Mouse (Mus musculus) midbrain, embryonic 11.5 days (tissue): ENCODE data around the gene 2310033P09Rik. TPM values are rescaled to one million over a fixed set of nuclear protein-coding genes. Genes with fewer than 3 reads are reported as not detected.

Source experiments
- ATAC-seq: fragments of 200-750 bp; cut with Nextera tagmentation; 2 replicates; pipeline ENCODE4 v1.8.0; 2017; ENCODE audit warnings: moderate TSS enrichment, moderate library complexity; ENCODE audit not compliant: low FRiP score
- DNase-seq: peaks from one replicate; pipeline ENCODE4 v3.0.0; 2015; ENCODE audit warnings: low spot score; ENCODE audit errors: missing footprints
- H3K27ac ChIP-seq: fragments of 300-500 bp; sonication (generic); 2 replicates; pipeline ENCODE4 v1.5.1; 2014; ENCODE audit warnings: low read depth, low read length
- H3K27me3 ChIP-seq: fragments of 300-500 bp; sonication (generic); 2 replicates; pipeline ENCODE4 v1.6.1; 2014; ENCODE audit warnings: mild to moderate bottlenecking, low read length, moderate library complexity, mixed read lengths; ENCODE audit not compliant: control insufficient read depth, insufficient read depth
- H3K36me3 ChIP-seq: fragments of 300-500 bp; sonication (generic); 2 replicates; pipeline ENCODE4 v1.6.1; 2014; ENCODE audit warnings: mild to moderate bottlenecking, low read length, moderate library complexity, mixed read lengths; ENCODE audit not compliant: control insufficient read depth, insufficient read depth
- H3K4me1 ChIP-seq: fragments of 300-500 bp; sonication (generic); 2 replicates; pipeline ENCODE4 v1.6.1; 2014; ENCODE audit warnings: low read length; ENCODE audit not compliant: control insufficient read depth, insufficient read depth
- H3K4me2 ChIP-seq: fragments of 300-500 bp; sonication (generic); 2 replicates; pipeline ENCODE4 v1.6.1; 2014; ENCODE audit warnings: mild to moderate bottlenecking, moderate library complexity
- H3K4me3 ChIP-seq: fragments of 300-500 bp; sonication (generic); 2 replicates; pipeline ENCODE4 v1.5.1; 2014; ENCODE audit warnings: low read depth, low read length
- H3K9ac ChIP-seq: fragments of 300-500 bp; sonication (generic); 2 replicates; pipeline ENCODE4 v1.6.1; 2014; ENCODE audit warnings: low read length
- H3K9me3 ChIP-seq: fragments of 300-500 bp; sonication (generic); 2 replicates; pipeline ENCODE4 v1.6.1; 2016; ENCODE audit warnings: low read length; ENCODE audit not compliant: control insufficient read depth
- WGBS: fragments of 180-500 bp; shearing (Covaris S2); extraction: QIAGEN DNeasy Blood & Tissue Kit; methylation state at CpG from one replicate; pipeline ENCODE4 v1.1.7; 2014; 5-methylcytosine and 5-hydroxymethylcytosine counted together
- polyA plus RNA-seq: library from polyadenylated mRNA; unstranded; fragments of >200 nt; fragmentation: Nextera tagmentation; extraction: Ambion mirVana; gene quantifications from 2 replicates; pipeline ENCODE4 v1.2.1, GENCODE M21; 2014

Gene 2310033P09Rik
- polyA plus RNA-seq, 1 experiment from 2014 or later, result 42.0 TPM

- H3K4me1 ChIP-seq, result peaks cover 29% of the 10 kb centered on the region
- no peaks in the 10 kb centered on the region for H3K9me3 ChIP-seq
- WGBS, result 74% methylated on average over 2 of the region's 2 CpGs
- H3K27me3 ChIP-seq, result no peaks in the 10 kb centered on the region
- no peak overlapping the region for H3K9ac ChIP-seq
- DNase-seq, result peak; percentile 47
- no peak for ATAC-seq
- H3K27ac ChIP-seq, result no peak overlapping the region
- no peak overlapping the region for H3K4me2 ChIP-seq
- H3K4me3 ChIP-seq, result no peak overlapping the region
- H3K36me3 ChIP-seq, result 0 out of 2 replicates have a peak, but pooled peaks cover under 1% of the 10 kb centered on the region
Measured at GRCm38 (mm10) chr11:59224470-59224869, 16.3 kb downstream of the 2310033P09Rik start.

GRCm38 (mm10) chr11:59225167-59225566 lies 17.0 kb downstream of the 2310033P09Rik start:
- no peak overlapping the region for H3K4me2 ChIP-seq
- 0 out of 2 replicates have a peak overlapping the region, but pooled peaks have one; percentile 20 for H3K9ac ChIP-seq
- H3K4me3 ChIP-seq, result no peak overlapping the region
- DNase-seq (no peak), ATAC-seq (no peak)
- H3K4me1 ChIP-seq, result peaks cover 29% of the 10 kb centered on the region
- H3K27ac ChIP-seq, result no peak overlapping the region
- H3K36me3 ChIP-seq, result no peaks in the 10 kb centered on the region
- H3K27me3 ChIP-seq, result no peaks in the 10 kb centered on the region
- no peaks in the 10 kb centered on the region for H3K9me3 ChIP-seq
- 77% methylated on average over 2 of the region's 2 CpGs for WGBS

GRCm38 (mm10) chr11:59226251-59226650 lies 18.1 kb downstream of the 2310033P09Rik start:
- Histone ChIP-seq H3K9me3 (no peaks in the 10 kb centered on the region), H3K4me3 (peak overlapping the region; percentile 92), H3K4me2 (peak overlapping the region; percentile 89), H3K36me3 (no peaks in the 10 kb centered on the region), H3K27me3 (no peaks in the 10 kb centered on the region), H3K9ac (peak overlapping the region; percentile 95; the same call in 1 of the 2 replicates), H3K27ac (no peak overlapping the region), H3K4me1 (peaks cover 29% of the 10 kb centered on the region)
- ATAC-seq (no peak), DNase-seq (no peak)
- 74% methylated on average over 3 of the region's 3 CpGs for WGBS

- Histone ChIP-seq H3K4me2 (peak overlapping the region; percentile 89), H3K9me3 (no peaks in the 10 kb centered on the region), H3K4me1 (peaks cover 29% of the 10 kb centered on the region), H3K27me3 (no peaks in the 10 kb centered on the region), H3K27ac (peak overlapping the region; percentile 88; the same call in 1 of the 2 replicates), H3K4me3 (peak overlapping the region; percentile 92), H3K9ac (peak overlapping the region; percentile 95), H3K36me3 (no peaks in the 10 kb centered on the region)
- WGBS, result 7% methylated on average over 21 of the region's 21 CpGs
- no peak for ATAC-seq
- peak; percentile 88 for DNase-seq
Measured at GRCm38 (mm10) chr11:59226787-59227603, 18.9 kb downstream of the 2310033P09Rik start.

- peak; percentile 86 for ATAC-seq
- peak overlapping the region; percentile 95 for H3K9ac ChIP-seq
- H3K27me3 ChIP-seq, result no peaks in the 10 kb centered on the region
- H3K36me3 ChIP-seq, result no peaks in the 10 kb centered on the region
- peak overlapping the region; percentile 89 for H3K4me2 ChIP-seq
- H3K4me3 ChIP-seq, result peak overlapping the region; percentile 92
- peaks cover 29% of the 10 kb centered on the region for H3K4me1 ChIP-seq
- H3K9me3 ChIP-seq, result no peaks in the 10 kb centered on the region
- H3K27ac ChIP-seq, result peak overlapping the region; percentile 88
- no peak for DNase-seq
- whole genome bisulfite sequencing, result under 1% methylated on average over 42 of the region's 51 CpGs
Measured at GRCm38 (mm10) chr11:59227604-59228121, 19.5 kb downstream of the 2310033P09Rik start.

GRCm38 (mm10) chr11:59228122-59228953 lies 20.2 kb downstream of the 2310033P09Rik start, which contains the start of gene Arf1:
Gene Arf1 (minus strand): TSS chr11:59228270.
- H3K9me3 ChIP-seq, result no peaks in the 10 kb centered on the region
- peak within 1 kb of the TSS; percentile 89 for H3K4me2 ChIP-seq
- H3K4me1 ChIP-seq, result peaks cover 29% of the 10 kb centered on the region
- H3K9ac ChIP-seq, result peak within 1 kb of the TSS; percentile 95
- peak within 1 kb of the TSS; percentile 88 for H3K27ac ChIP-seq
- H3K27me3 ChIP-seq, result no peaks in the 10 kb centered on the region
- peak within 1 kb of the TSS; percentile 92 for H3K4me3 ChIP-seq
- peak; percentile 100 for DNase-seq
- H3K36me3 ChIP-seq, result no peaks in the 10 kb centered on the region
- ATAC-seq, result peak; percentile 95
- 4% methylated on average over 58 of the region's 59 CpGs for WGBS

- 20% methylated on average over 7 of the region's 7 CpGs for WGBS
- peaks cover 25% of the 10 kb centered on the region for H3K4me1 ChIP-seq
Measured at GRCm38 (mm10) chr11:59230144-59230760, 22.1 kb downstream of the 2310033P09Rik start.

GRCm38 (mm10) chr11:59232797-59233196 lies 24.7 kb downstream of the 2310033P09Rik start:
- ATAC-seq, result no peak
- WGBS, result 64% methylated on average over 2 of the region's 2 CpGs
- Histone ChIP-seq H3K4me3 (no peak overlapping the region), H3K27me3 (no peaks in the 10 kb centered on the region), H3K9ac (no peak overlapping the region), H3K4me1 (peaks cover 6% of the 10 kb centered on the region; the same call in 1 of the 2 replicates), H3K27ac (no peak overlapping the region), H3K36me3 (no peaks in the 10 kb centered on the region), H3K4me2 (no peak overlapping the region), H3K9me3 (no peaks in the 10 kb centered on the region)
- DNase-seq, result no peak

More at GRCm38 (mm10) chr11:59230144-59230760, 22.1 kb downstream of the 2310033P09Rik start:
- ATAC-seq (no peak), DNase-seq (peak; percentile 95)
- H3K27ac ChIP-seq, result no peak overlapping the region
- H3K4me2 ChIP-seq, result no peak overlapping the region
- H3K9ac ChIP-seq, result no peak overlapping the region
- H3K4me3 ChIP-seq, result no peak overlapping the region
- no peaks in the 10 kb centered on the region for H3K9me3 ChIP-seq
- H3K27me3 ChIP-seq, result no peaks in the 10 kb centered on the region
- no peaks in the 10 kb centered on the region for H3K36me3 ChIP-seq
